Mouse (Mus musculus): ENCODE measurements around the gene Fbxl17. TPM values are rescaled to one million over a fixed set of nuclear protein-coding genes. Genes with fewer than 3 reads are reported as not detected.

Fbxl17 gene
- polyA plus RNA-seq, 1 experiment from 2014 or later, result 17.4 TPM

DNA sequence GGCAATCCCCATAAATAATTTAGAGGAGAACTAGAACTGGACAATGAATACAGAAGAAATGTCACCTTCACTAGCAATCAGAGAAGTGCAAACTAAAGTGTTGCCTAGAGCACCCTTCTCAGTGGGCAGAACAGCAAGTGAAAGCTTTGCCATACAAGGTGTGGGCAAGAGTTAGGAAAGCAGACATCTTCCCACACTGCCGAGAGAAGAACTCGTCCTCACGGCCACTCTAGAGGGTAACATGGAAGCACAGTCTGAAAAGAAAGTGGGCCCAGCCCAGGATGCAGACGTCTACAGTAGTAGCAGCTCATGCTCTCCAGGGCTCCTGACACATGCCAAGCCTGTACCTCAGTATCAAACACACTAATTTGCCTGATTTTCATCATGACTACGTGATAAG, 387.0 kb downstream of the Fbxl17 start:
- no peak for ATAC-seq (ENCODE audit: insufficient number of reproducible peaks, insufficient read depth, low FRiP score, low read depth)

DNA sequence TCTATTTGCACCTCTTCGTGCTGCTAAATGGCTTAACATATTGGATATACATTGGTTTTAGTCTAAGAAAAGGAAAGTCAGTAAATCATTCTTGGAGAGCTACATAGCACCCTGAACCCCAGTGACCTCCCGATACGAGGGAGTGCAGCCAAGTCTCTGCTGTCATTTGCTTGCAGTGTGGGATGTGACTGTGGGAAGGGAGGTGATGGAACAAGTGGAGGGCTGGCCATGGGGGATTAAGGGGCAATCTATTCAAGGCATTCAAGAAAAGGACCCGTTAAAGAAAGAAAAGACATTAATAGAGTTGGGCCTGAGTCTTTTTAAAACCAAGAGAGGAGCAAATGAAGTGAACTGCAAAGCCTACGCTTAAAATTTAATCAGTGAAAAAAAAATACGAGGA, 388.8 kb downstream of the Fbxl17 start:
- Histone ChIP-seq H3K9me3 (ENCODE audit: control insufficient read depth, low read length) (no peaks in the 10 kb centered on the region), H3K4me2 (ENCODE audit: low read length) (no peak overlapping the region), H3K36me3 (ENCODE audit: control insufficient read depth, insufficient read depth, low read length) (no peaks in the 10 kb centered on the region), H3K4me3 (ENCODE audit: control insufficient read depth in 1 of 2, insufficient read depth in 1 of 2, low read depth in 1 of 2, low read length in 2 of 2) (no peak overlapping the region), H3K27ac (replicated peaks in 1 of 2; ENCODE audit: control insufficient read depth in 1 of 2, insufficient read depth in 1 of 2, low read depth in 2 of 2, low read length in 2 of 2) (no peak overlapping the region), H3K9ac (ENCODE audit: low read length) (no peak overlapping the region), H3K4me1 (ENCODE audit: control insufficient read depth in 2 of 2, insufficient read depth in 2 of 2, low read length in 2 of 2) (no peaks in the 10 kb centered on the region), H3K27me3 (ENCODE audit: control insufficient read depth, insufficient read depth, low read length) (no peaks in the 10 kb centered on the region)
- 76% methylated on average over 6 of the region's 6 CpGs for WGBS
- ATAC-seq (ENCODE audit: insufficient number of reproducible peaks, insufficient read depth, low FRiP score, low read depth), result no peak

More for the DNA sequence above, 387.0 kb downstream of the Fbxl17 start:
- no peak overlapping the region for H3K4me3 ChIP-seq (ENCODE audit: control insufficient read depth in 1 of 2, insufficient read depth in 1 of 2, low read depth in 1 of 2, low read length in 2 of 2)
- no peak overlapping the region for H3K4me2 ChIP-seq (ENCODE audit: low read length)
- no peaks in the 10 kb centered on the region for H3K36me3 ChIP-seq (ENCODE audit: control insufficient read depth, insufficient read depth, low read length)
- H3K9me3 ChIP-seq (ENCODE audit: control insufficient read depth, low read length), result no peaks in the 10 kb centered on the region
- H3K27ac ChIP-seq (replicated peaks in 1 of 2; ENCODE audit: control insufficient read depth in 1 of 2, insufficient read depth in 1 of 2, low read depth in 2 of 2, low read length in 2 of 2), result no peak overlapping the region
- no peaks in the 10 kb centered on the region for H3K27me3 ChIP-seq (ENCODE audit: control insufficient read depth, insufficient read depth, low read length)
- H3K4me1 ChIP-seq (ENCODE audit: control insufficient read depth in 2 of 2, insufficient read depth in 2 of 2, low read length in 2 of 2), result no peaks in the 10 kb centered on the region
- no peak overlapping the region for H3K9ac ChIP-seq (ENCODE audit: low read length)
- WGBS, result 77% methylated on average over 5 of the region's 5 CpGs

DNA sequence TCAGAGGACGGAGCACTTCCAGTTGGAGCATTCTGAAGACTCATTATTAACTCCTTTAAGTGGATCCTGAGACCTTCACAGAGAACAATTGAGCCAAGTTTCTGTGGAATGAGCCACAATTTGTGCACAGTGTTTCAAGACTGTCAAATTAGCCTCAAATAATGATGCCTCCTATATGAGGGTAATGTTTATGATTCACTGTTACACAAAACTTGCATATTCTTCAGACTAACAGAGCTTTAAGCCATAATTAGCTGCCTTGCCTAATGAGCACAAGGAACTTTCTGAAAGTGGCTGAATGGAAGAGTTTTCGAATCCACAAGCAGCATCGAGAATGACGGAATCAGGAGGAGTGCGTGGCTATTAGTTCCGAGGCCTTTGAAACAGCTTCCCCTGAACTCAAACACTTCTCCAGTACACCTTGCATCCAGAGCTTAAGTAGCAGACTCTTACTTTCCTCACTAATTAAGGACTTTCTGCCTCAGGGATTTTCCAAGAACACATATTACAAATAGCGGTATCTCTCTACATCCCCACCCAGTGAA, 389.5 kb downstream of the Fbxl17 start:
- H3K4me2 ChIP-seq (ENCODE audit: low read length), result no peak overlapping the region
- H3K4me3 ChIP-seq (ENCODE audit: control insufficient read depth in 1 of 2, insufficient read depth in 1 of 2, low read depth in 1 of 2, low read length in 2 of 2), result no peak overlapping the region
- no peak overlapping the region for H3K27ac ChIP-seq (replicated peaks in 1 of 2; ENCODE audit: control insufficient read depth in 1 of 2, insufficient read depth in 1 of 2, low read depth in 2 of 2, low read length in 2 of 2)
- H3K4me1 ChIP-seq (ENCODE audit: control insufficient read depth in 2 of 2, insufficient read depth in 2 of 2, low read length in 2 of 2), result no peaks in the 10 kb centered on the region
- H3K27me3 ChIP-seq (ENCODE audit: control insufficient read depth, insufficient read depth, low read length), result no peaks in the 10 kb centered on the region
- H3K36me3 ChIP-seq (ENCODE audit: control insufficient read depth, insufficient read depth, low read length), result no peaks in the 10 kb centered on the region
- no peak overlapping the region for H3K9ac ChIP-seq (ENCODE audit: low read length)
- WGBS, result 90% methylated on average over 7 of the region's 7 CpGs
- ATAC-seq (ENCODE audit: insufficient number of reproducible peaks, insufficient read depth, low FRiP score, low read depth), result no peak
- no peaks in the 10 kb centered on the region for H3K9me3 ChIP-seq (ENCODE audit: control insufficient read depth, low read length)

DNA sequence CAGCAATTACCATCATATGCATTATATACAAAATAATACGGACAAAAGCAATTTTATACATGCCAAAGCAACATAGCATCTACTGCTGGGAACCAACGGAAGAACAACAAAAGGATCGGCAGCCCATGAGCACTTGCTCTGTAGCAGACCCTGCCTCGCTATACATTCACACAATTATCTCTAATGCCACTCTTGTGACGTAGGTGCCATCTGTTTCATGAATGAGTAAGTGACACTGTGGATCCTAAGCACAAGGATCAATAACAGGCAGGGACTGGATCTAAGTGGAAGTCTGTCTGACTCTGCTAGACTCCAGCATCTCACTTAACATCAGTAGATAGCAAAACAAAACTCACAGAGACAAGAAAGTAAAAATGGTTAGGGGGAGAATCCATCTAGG, 391.8 kb downstream of the Fbxl17 start:
- WGBS, result 86% methylated on average over 5 of the region's 5 CpGs
- Histone ChIP-seq H3K4me1 (ENCODE audit: control insufficient read depth in 2 of 2, insufficient read depth in 2 of 2, low read length in 2 of 2) (no peaks in the 10 kb centered on the region), H3K4me3 (ENCODE audit: control insufficient read depth in 1 of 2, insufficient read depth in 1 of 2, low read depth in 1 of 2, low read length in 2 of 2) (no peak overlapping the region), H3K36me3 (ENCODE audit: control insufficient read depth, insufficient read depth, low read length) (no peaks in the 10 kb centered on the region), H3K4me2 (ENCODE audit: low read length) (no peak overlapping the region), H3K27ac (replicated peaks in 1 of 2; ENCODE audit: control insufficient read depth in 1 of 2, insufficient read depth in 1 of 2, low read depth in 2 of 2, low read length in 2 of 2) (no peak overlapping the region), H3K27me3 (ENCODE audit: control insufficient read depth, insufficient read depth, low read length) (no peaks in the 10 kb centered on the region), H3K9ac (ENCODE audit: low read length) (no peak overlapping the region), H3K9me3 (ENCODE audit: control insufficient read depth, low read length) (no peaks in the 10 kb centered on the region)
- ATAC-seq (ENCODE audit: insufficient number of reproducible peaks, insufficient read depth, low FRiP score, low read depth), result no peak

DNA sequence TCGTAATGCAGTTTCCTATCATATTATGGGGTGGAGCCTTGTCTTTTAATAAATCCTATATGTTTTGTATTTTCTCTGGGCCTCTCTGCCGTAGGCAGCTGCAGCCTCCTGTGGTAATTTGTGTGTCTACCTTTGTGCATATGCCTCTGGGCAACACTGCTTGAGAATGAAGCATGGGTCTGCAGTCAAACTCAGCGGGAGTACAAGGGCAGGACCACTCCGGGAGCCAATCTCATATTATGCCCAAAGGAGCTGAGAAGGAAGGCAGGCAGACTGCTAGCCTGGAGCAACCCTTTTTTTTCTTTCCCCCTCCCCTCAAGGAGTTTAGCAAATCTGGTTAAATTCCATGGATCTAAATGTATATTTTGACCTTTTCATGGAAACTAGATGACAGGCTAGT, 392.3 kb downstream of the Fbxl17 start:
- H3K27me3 ChIP-seq (ENCODE audit: control insufficient read depth, insufficient read depth, low read length), result no peaks in the 10 kb centered on the region
- 90% methylated on average over 4 of the region's 4 CpGs for WGBS

DNA sequence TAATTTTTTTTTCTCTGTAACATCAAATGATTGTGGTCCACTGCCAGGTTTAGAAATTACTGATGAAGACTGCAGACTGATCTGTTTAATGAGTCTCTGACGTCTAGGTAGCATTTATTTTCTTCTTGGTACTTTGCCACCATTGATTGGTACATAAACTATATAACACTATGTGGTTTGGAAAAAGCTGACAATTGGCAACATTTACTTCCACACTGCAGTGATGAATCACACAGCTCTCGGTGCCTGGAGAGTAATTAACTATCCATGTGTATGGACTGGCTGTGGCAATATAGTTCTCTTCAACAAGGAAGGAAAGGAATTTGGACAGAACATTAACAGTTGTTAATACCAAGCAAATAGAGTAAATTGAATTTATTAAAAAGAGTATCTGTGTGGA, 404.3 kb downstream of the Fbxl17 start:
- Histone ChIP-seq H3K27ac (replicated peaks in 1 of 2; ENCODE audit: control insufficient read depth in 1 of 2, insufficient read depth in 1 of 2, low read depth in 2 of 2, low read length in 2 of 2) (no peak overlapping the region), H3K4me2 (ENCODE audit: low read length) (no peak overlapping the region), H3K36me3 (ENCODE audit: control insufficient read depth, insufficient read depth, low read length) (no peaks in the 10 kb centered on the region), H3K4me1 (ENCODE audit: control insufficient read depth in 2 of 2, insufficient read depth in 2 of 2, low read length in 2 of 2) (peaks cover 0 to 6% of the 10 kb centered on the region in 2 experiments; a peak in 2 of 4 replicates), H3K9me3 (ENCODE audit: control insufficient read depth, low read length) (no peaks in the 10 kb centered on the region), H3K27me3 (ENCODE audit: control insufficient read depth, insufficient read depth, low read length) (no peaks in the 10 kb centered on the region), H3K4me3 (ENCODE audit: control insufficient read depth in 1 of 2, insufficient read depth in 1 of 2, low read depth in 1 of 2, low read length in 2 of 2) (no peak overlapping the region), H3K9ac (ENCODE audit: low read length) (no peak overlapping the region)
- WGBS, result 74% methylated on average over 2 of the region's 2 CpGs
- no peak for ATAC-seq (ENCODE audit: insufficient number of reproducible peaks, insufficient read depth, low FRiP score, low read depth)

More for the DNA sequence above, 392.3 kb downstream of the Fbxl17 start:
- no peaks in the 10 kb centered on the region for H3K36me3 ChIP-seq (ENCODE audit: control insufficient read depth, insufficient read depth, low read length)
- no peaks in the 10 kb centered on the region for H3K9me3 ChIP-seq (ENCODE audit: control insufficient read depth, low read length)
- H3K9ac ChIP-seq (ENCODE audit: low read length), result no peak overlapping the region
- H3K4me3 ChIP-seq (ENCODE audit: control insufficient read depth in 1 of 2, insufficient read depth in 1 of 2, low read depth in 1 of 2, low read length in 2 of 2), result no peak overlapping the region
- H3K4me2 ChIP-seq (ENCODE audit: low read length), result no peak overlapping the region
- no peak for ATAC-seq (ENCODE audit: insufficient number of reproducible peaks, insufficient read depth, low FRiP score, low read depth)
- H3K4me1 ChIP-seq (ENCODE audit: control insufficient read depth in 2 of 2, insufficient read depth in 2 of 2, low read length in 2 of 2), result no peaks in the 10 kb centered on the region
- H3K27ac ChIP-seq (replicated peaks in 1 of 2; ENCODE audit: control insufficient read depth in 1 of 2, insufficient read depth in 1 of 2, low read depth in 2 of 2, low read length in 2 of 2), result no peak overlapping the region

DNA sequence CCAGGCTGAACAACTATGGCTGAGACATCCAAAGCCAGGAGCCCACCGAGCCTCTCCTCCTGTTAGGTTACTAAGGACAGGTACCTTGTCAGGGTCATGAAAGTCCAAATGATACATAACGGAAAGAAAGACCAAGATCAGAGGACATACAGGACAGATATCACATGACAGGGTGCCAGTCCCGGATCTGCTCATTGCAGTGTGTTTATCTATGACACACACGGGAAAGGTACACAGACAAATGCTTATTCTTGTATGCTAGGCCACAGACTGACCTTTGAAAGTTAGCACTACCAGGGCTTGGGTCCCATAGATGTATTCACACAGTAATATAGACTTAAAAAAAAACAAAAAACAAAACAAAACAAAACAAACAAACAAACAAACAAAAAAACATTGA, 404.8 kb downstream of the Fbxl17 start:
- H3K4me3 ChIP-seq (ENCODE audit: control insufficient read depth in 1 of 2, insufficient read depth in 1 of 2, low read depth in 1 of 2, low read length in 2 of 2), result no peak overlapping the region
- H3K27me3 ChIP-seq (ENCODE audit: control insufficient read depth, insufficient read depth, low read length), result no peaks in the 10 kb centered on the region
- no peaks in the 10 kb centered on the region for H3K9me3 ChIP-seq (ENCODE audit: control insufficient read depth, low read length)
- no peak overlapping the region for H3K27ac ChIP-seq (replicated peaks in 1 of 2; ENCODE audit: control insufficient read depth in 1 of 2, insufficient read depth in 1 of 2, low read depth in 2 of 2, low read length in 2 of 2)
- H3K36me3 ChIP-seq (ENCODE audit: control insufficient read depth, insufficient read depth, low read length), result no peaks in the 10 kb centered on the region
- no peak overlapping the region for H3K9ac ChIP-seq (ENCODE audit: low read length)
- H3K4me2 ChIP-seq (ENCODE audit: low read length), result no peak overlapping the region
- H3K4me1 ChIP-seq (ENCODE audit: control insufficient read depth in 2 of 2, insufficient read depth in 2 of 2, low read length in 2 of 2), result peaks cover 0 to 6% of the 10 kb centered on the region in 2 experiments; a peak in 2 of 4 replicates
- WGBS, result 66% methylated on average over 4 of the region's 4 CpGs
- no peak for ATAC-seq (ENCODE audit: insufficient number of reproducible peaks, insufficient read depth, low FRiP score, low read depth)

DNA sequence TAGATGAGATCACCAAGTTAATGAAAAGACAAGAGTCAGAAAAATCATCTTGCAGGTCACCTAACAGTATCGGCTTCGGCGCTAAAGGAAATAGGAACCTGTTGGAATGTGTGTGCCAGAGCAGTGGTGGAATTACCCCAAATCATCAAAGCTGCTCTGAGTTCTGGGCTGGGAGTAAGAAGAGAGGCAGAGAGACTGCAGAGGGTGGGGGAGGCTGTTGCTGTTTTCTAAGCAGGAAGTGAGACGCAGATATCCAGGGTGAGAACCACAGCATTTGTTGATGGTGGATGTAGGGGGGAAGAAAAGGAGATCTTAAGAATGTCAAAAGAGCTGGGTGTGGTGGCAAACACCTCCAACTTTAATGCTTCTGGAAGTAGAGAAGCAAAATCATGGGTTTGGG, 406.6 kb downstream of the Fbxl17 start:
- Histone ChIP-seq H3K4me3 (ENCODE audit: control insufficient read depth in 1 of 2, insufficient read depth in 1 of 2, low read depth in 1 of 2, low read length in 2 of 2) (no peak overlapping the region), H3K4me1 (ENCODE audit: control insufficient read depth in 2 of 2, insufficient read depth in 2 of 2, low read length in 2 of 2) (peaks cover 0 to 6% of the 10 kb centered on the region in 2 experiments; a peak in 2 of 4 replicates), H3K4me2 (ENCODE audit: low read length) (no peak overlapping the region), H3K9ac (ENCODE audit: low read length) (no peak overlapping the region), H3K27ac (replicated peaks in 1 of 2; ENCODE audit: control insufficient read depth in 1 of 2, insufficient read depth in 1 of 2, low read depth in 2 of 2, low read length in 2 of 2) (no peak overlapping the region), H3K27me3 (ENCODE audit: control insufficient read depth, insufficient read depth, low read length) (no peaks in the 10 kb centered on the region), H3K36me3 (ENCODE audit: control insufficient read depth, insufficient read depth, low read length) (no peaks in the 10 kb centered on the region), H3K9me3 (ENCODE audit: control insufficient read depth, low read length) (0 out of 2 replicates have a peak, but pooled peaks cover 3% of the 10 kb centered on the region)
- 53% methylated on average over 4 of the region's 4 CpGs for WGBS
- ATAC-seq (ENCODE audit: insufficient number of reproducible peaks, insufficient read depth, low FRiP score, low read depth), result no peak

Data from heart, embryonic 14.5 days (tissue).